Mouse (Mus musculus) ovary, postnatal 36 days (tissue): ENCODE data around the gene Iqgap2.
A peak's percentile ranks its signal among the peaks of the same experiment; 100 is the strongest.

ENCODE experiments used
- DNase-seq: peaks from one replicate; pipeline ENCODE4 v3.0.0; 2022; ENCODE audit warnings: low spot score, mixed read lengths

Iqgap2 gene

GRCm38 (mm10) chr13:95891491-95891925, at the start of gene Iqgap2:
Gene Iqgap2 (minus strand): TSS chr13:95891922.
- DNase-seq = no peak

DNA sequence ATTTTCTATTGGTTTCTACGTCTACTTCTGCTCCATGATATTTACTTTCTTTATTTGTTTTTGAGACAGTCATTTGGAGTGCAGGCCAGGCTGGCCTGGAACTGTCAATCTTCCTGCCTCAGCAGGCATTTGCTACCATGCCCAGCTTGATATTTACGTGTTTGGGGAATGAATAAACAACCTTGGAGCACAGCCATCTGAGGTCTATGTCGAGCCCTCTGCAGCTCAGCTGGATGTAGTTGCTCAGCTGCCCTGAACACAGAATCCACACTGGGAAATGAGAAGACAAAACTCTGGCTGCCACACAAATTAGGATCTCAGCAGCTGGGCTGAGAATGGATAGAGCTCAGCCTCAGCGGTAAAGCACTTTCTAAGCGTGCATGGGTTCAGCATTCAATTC, 49.1 kb upstream of the Iqgap2 start:
- no peak for DNase-seq

- DNase-seq = no peak
Observed at GRCm38 (mm10) chr13:95924201-95924621, 32.5 kb upstream of the Iqgap2 start.

DNA sequence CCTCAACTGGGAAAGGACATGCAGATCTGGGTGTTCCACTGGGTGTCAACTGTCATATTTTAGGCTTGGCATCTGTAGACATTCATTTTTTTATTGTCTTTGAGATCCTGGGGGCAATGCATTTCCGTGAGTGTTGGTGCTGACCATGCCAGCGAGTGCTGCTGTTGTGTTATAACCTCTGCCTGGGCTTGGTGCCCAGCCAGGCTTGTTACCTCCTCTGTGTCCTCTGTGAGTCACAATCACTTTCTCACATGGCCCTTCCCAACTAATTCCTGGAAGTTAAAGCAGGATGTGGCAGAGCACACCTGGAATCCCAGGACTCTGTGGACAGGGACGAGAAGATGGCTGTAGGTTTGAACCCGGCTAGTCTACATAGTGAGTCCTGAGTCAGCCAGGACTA, 30.9 kb upstream of the Iqgap2 start:
- DNase-seq = no peak

GRCm38 (mm10) chr13:95918624-95919284, 27.0 kb upstream of the Iqgap2 start:
- DNase-seq = no peak

GRCm38 (mm10) chr13:95913046-95913406, 21.3 kb upstream of the Iqgap2 start:
- DNase-seq = no peak

DNA sequence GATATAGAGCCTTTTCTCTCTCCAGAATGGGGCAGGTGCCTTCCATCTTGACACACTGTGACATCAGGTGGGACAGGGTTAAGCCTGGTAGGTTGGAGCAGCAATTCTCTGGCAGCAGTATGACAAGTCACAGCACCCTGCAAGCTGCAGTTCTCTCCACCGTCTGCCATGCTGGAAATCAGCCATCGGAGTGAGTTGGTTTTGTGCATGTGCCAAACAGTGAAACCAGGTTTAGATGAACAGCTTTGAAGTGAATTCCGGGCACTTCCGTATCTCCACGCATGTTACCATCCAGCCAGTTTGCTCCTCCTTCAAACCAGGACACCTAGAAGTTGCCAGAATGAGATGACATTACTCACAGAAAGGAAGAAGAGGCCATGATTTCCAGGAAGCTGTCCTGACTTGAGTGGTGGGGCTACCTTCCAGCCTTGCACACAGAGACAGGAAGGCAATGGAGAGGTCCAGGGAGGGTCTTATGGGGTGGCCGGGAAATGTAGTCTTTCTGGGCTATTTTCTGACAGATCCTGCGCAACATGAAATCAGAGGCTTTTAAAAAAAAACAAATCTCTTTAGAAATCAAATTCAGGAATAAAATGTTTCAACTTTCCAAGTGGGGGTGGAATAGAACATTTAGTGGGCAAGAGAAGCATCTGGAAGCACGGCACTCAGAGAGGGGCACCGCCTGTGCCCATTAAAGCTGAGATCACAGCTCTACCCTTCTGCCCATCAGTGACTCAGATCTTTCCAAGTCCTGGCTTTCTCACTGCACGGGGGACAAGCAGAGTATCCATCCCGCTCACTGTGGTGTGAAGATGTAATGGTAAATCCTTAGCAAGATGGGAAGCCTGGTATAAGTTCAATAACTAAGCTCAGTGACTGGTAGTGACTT, 20.7 kb upstream of the Iqgap2 start:
- DNase-seq = no peak

DNA sequence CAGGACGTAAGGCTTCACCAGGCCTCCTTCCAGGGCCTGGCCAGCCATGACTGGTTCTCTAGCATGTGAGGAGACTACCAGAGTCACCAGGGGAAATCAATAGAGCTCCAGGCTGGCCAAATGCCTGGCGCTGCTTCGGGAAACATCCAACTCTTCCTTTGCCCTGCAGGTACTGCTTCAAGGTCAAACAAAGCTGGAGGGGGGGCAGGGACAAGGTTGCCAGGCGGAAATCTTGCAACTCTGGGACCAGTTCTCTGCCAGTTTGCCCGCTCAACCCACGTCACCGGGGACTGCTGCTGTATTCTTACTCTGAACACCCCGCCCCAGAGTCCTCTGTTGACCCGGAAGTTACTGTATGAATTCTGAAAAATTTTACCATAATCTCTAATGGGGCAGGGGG, 18.5 kb upstream of the Iqgap2 start:
- no peak for DNase-seq

GRCm38 (mm10) chr13:95909244-95909643, 17.5 kb upstream of the Iqgap2 start:
- DNase-seq = no peak

DNA sequence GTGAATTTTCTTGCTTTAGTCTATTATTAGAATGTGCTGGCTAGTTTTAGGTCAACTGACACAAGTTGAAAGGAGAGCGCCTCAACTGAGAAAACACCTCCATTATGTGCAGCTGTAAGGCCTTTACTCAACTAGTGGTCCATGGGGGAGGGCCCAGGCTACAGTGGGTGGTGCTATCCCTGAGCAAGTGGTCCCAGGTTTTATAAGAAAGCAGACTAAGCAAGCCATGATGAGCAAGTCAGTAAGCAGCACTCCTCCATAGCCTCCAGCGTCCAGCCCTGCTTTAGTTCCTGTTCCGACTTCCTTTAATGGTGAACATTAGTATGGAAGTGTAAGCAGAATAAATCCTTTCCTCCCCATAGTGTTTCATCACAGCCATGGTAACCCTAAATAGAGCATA, 11.0 kb upstream of the Iqgap2 start:
- no peak for DNase-seq

DNA sequence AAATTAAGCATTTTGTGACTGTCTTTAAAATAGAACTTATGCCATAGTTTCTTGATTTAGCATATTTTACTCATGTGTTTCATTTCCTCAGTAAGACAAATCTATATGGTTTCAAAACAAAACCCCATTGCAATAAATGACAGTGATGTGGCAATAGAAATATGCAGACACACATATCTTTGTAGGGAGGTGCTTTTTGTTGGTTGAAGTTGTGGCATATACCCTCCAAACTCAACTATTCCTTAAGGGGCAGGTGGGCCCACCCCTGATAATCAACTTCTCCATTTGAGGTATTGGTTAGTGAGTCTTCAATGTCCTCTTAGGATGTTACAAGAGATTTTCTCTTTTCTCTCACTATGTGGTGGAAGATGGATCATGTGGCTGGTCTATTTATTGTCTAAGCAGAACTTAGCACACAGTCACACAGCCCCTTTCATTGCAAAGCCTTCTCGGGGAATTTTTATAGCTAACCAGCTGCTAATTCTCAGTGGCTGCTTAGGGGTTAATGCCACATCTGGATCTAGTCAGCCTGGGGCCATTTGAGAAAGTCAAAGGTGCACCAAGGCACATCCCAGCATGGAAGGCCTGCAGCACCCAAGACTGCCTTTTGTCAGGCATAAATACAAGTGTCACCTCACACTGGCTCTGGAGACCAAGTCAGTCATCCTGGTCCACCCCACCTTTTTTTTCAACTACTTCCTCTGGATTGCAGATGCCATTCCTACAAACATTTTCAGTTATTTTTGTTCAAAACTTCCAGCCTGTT, 8.3 kb upstream of the Iqgap2 start:
- DNase-seq = no peak

DNA sequence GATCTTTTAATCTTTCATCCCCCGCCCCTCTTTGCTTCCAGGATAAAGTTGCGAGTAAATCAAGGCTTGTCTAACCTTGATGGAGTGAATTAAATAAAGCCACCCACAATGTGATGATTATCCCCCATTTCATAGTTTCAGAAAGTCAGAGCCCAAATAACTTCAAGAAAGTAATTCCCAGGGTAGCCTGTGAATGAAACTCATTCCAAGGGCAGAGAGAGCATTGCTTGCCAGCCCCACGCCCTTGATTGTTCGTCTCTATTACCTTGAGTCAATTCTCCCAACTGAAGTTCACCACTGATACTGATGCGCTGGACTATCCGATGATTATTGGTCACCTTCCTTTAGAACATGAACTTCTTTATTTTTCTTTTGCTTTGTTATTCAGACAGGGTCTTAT, 4.8 kb upstream of the Iqgap2 start:
- DNase-seq = no peak

DNA sequence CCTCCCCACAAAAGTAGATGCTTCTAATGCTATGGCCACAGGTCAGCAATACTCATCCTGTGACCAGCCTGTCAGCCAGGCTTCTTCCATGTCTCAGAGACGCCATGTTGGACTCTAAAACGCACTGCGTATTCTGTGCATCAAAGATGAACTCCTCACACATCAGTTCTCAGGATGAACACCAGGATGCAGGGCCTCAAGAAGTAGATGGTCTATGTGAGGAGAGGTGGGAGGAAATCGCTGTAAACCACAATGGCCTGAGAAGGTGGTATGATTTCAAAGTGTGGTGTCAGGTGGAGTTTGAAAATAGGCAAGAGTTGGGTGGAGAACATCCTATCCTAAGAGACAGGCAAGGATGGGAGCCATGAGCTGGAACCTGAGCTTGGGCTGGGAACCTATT, 1.4 kb upstream of the Iqgap2 start:
- DNase-seq = no peak

DNA sequence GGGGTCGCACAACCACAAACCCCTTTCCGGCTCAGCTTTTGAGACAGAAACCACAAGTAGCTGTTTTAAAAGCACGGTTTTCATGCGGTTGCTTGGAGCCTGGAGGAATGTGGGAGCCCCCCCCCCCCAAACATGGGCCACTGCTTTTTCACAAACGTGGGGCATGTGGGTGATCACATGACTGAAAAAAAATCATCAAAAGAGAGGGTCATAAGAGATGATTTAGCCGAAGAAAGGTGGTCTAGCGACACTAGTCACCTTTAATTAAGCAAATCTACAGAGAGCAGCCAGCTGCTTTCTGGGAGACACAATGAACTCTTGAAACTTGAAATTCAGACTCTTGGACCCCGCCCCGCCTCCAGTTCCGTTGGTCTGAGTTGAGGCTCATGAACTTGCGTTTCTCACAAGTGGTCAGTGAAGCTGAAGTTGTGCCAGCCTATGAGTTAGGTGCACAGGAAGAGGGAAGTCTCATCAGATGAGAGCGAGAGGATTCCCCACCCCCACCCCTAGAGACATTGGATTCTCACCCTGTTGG, 956 bp upstream of the Iqgap2 start:
- DNase-seq = no peak

DNA sequence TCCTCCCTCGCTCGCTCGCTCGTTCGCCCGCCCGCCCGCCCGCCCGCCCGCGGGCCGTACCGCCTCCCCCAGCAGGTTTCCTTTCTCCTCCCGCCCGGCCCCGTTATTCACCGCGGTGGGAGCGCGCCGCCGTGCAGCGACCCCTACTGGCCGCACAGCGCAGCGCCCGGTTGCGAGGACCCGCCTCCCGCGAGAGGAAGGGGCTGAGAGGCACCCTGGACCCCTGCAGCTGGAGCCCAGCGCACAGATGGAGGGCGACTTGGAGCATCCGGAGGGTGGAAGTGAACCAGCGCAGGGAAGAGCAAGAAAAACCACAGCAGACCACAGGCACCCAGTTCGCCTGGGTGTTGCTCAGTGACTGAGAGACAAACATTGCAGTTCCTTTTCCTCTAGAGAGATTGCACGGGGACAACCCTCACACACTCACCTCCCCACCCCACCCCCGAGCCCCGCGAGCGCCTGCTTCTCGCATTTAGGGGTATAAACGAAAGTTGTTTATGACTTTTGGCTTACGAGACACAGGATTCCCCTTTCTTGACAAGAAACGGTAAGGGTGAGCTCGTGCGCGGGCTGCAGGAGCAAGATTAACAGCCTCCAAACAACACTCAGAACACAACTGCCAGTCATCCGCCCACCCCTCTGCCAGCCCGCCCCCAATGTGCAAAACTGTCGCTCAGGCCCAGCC, 346 bp upstream of the Iqgap2 start:
- DNase-seq = peak; percentile 85

- peak; percentile 57 for DNase-seq
Observed at GRCm38 (mm10) chr13:95890851-95891471, 761 bp downstream of the Iqgap2 start.

GRCm38 (mm10) chr13:95889981-95890545, 1.7 kb downstream of the Iqgap2 start:
- DNase-seq = no peak

DNA sequence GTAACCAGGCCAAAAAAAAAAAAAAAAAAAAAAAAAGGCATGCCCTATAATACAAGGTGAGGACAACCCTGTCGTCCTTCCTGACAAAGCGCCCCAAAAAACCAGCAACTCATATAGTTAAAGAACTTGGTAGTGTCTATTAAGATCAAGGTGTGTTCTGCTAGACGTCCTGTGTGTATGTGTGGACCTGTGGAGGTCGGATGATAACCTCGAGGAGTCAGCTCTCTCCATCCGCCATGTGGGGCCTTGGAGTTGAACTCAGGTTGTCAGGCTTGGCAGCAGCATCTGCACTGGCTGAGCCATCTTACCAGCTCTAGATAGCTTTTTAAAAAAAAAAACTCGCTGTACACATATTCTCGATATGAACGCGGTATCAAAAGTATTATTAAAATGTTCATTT, 2.4 kb downstream of the Iqgap2 start:
- DNase-seq = no peak

DNA sequence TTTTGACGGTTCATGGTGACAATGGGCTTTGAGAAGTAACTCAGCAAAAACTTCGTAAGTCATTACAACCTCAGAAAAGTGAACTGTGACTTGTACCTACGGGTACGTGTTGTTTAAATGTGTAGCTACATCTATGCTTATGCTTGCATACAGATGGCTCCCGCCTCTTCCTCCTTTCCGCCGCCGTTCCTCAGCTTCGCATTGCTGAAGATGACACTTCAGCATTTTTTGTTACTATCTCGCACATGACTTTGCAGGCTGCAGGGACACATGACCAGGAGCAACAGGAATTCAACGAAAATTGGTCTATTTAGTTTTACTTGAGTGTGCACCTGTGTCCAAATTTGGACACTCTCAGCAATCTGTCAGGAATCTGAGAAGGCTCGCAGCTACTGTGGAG, 3.1 kb downstream of the Iqgap2 start:
- DNase-seq = no peak

DNA sequence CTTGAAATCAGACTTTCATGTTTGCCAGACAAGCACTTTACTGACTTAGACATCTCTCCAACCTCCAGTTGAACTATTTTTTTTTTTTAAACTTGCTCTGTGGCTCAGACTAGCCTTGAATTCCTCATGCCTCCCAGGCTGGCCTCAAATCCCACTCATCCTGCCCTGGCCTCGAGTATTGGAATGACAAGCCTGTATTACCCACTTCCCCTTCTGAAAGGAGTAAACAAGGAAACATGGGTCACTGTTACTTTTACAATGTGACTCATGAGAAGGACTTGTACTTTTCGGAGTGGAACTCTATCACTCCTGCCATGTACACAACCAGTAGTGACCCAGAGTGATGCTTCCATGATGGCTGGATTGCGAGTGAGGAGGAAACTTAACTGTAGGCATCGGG, 3.6 kb downstream of the Iqgap2 start:
- no peak for DNase-seq

GRCm38 (mm10) chr13:95887375-95887774, 4.3 kb downstream of the Iqgap2 start:
- no peak for DNase-seq
